Mouse (Mus musculus): Measurements from ENCODE around the gene Syt2. TPM values are rescaled to one million over a fixed set of nuclear protein-coding genes. Genes with fewer than 3 reads are reported as not detected.

Gene Syt2
- polyA plus RNA-seq, 1 experiment from 2014 or later = 0.14 TPM

GRCm38 (mm10) chr1:134763776-134764438, 117.4 kb downstream of the Syt2 start:
- H3K4me2 ChIP-seq (replicated peaks; ENCODE audit: low read depth, low read length) = no peak overlapping the region

DNA sequence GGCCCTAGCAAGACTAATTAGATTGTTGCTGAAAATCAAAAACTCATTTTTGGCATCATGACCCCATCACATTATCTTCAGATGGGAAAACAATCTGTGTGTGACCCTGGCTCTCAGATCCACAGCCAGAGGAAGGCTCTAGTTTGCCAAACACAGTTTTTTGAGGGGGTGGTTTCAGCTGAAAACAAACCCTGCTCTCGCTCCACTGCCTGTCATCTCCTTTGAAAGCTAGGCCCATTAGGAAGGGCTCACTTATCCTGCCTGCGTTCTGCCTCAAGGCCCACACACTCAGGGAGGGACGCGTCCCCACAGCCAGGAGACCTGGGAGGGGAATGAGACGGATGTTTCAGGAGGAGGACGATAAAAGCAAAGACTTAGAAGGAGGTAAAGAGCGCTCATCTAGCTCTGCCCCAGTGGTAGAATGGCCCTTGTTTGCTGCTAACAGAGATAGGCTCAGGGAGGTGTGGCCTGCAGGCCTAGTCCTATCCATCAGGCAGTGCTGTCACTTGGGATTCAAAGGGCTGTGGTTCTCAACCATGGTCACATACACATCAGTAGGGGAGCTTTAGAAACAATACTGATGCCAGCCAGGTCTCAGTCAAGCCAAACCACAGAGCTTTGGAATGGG, 118.5 kb downstream of the Syt2 start:
- TF ChIP-seq EP300 (IDR thresholded peaks at IDR 0.05) (no peak), CTCF (IDR thresholded peaks at IDR 0.05) (no peak)
- H3K27me3 ChIP-seq (replicated peaks; ENCODE audit: insufficient read depth, low read length) = no peaks in the 10 kb centered on the region
- DNase-seq (ENCODE audit: low spot score) (no peak), ATAC-seq (no peak)
- 49% methylated on average over 7 of the region's 7 CpGs for WGBS
- no peak overlapping the region for H3K9ac ChIP-seq (replicated peaks; ENCODE audit: low read depth)
- H3K4me3 ChIP-seq (ENCODE audit: low read depth, low read length) = no peak overlapping the region
- H3K4me1 ChIP-seq (ENCODE audit: insufficient read depth, low read depth, low read length) = no peaks in the 10 kb centered on the region
- H3K36me3 ChIP-seq (ENCODE audit: insufficient read depth, low read length) = 0 out of 2 replicates have a peak, but pooled peaks cover 4% of the 10 kb centered on the region
- no peak overlapping the region for H3K4me2 ChIP-seq (replicated peaks; ENCODE audit: low read depth, low read length)
- no peaks in the 10 kb centered on the region for H3K9me3 ChIP-seq (ENCODE audit: low read length)
- H3K27ac ChIP-seq (ENCODE audit: low read length) = no peak overlapping the region

More at GRCm38 (mm10) chr1:134763776-134764438, 117.4 kb downstream of the Syt2 start:
- DNase-seq (ENCODE audit: low spot score) (no peak), ATAC-seq (no peak)
- no peak overlapping the region for H3K9ac ChIP-seq (replicated peaks; ENCODE audit: low read depth)
- H3K4me1 ChIP-seq (ENCODE audit: insufficient read depth, low read depth, low read length) = no peaks in the 10 kb centered on the region
- H3K36me3 ChIP-seq (ENCODE audit: insufficient read depth, low read length) = peaks cover 4% of the 10 kb centered on the region; the same call in 1 of the 2 replicates
- 54% methylated on average over 11 of the region's 11 CpGs for WGBS
- no peaks in the 10 kb centered on the region for H3K9me3 ChIP-seq (ENCODE audit: low read length)
- H3K4me3 ChIP-seq (ENCODE audit: low read depth, low read length) = no peak overlapping the region
- H3K27ac ChIP-seq (ENCODE audit: low read length) = no peak overlapping the region
- no peak for TF ChIP-seq EP300 (IDR thresholded peaks at IDR 0.05)
- TF ChIP-seq CTCF (IDR thresholded peaks at IDR 0.05) = no peak
- H3K27me3 ChIP-seq (replicated peaks; ENCODE audit: insufficient read depth, low read length) = no peaks in the 10 kb centered on the region

- H3K36me3 ChIP-seq (ENCODE audit: insufficient read depth, low read length) = 0 out of 2 replicates have a peak, but pooled peaks cover 4% of the 10 kb centered on the region
- H3K9ac ChIP-seq (replicated peaks; ENCODE audit: low read depth) = no peak overlapping the region
- ATAC-seq (no peak), DNase-seq (ENCODE audit: low spot score) (no peak)
- no peak for TF ChIP-seq EP300 (IDR thresholded peaks at IDR 0.05)
- TF ChIP-seq CTCF (IDR thresholded peaks at IDR 0.05) = no peak
- no peaks in the 10 kb centered on the region for H3K9me3 ChIP-seq (ENCODE audit: low read length)
- H3K27me3 ChIP-seq (replicated peaks; ENCODE audit: insufficient read depth, low read length) = no peaks in the 10 kb centered on the region
- 66% methylated on average over 4 of the region's 4 CpGs for WGBS
- H3K4me3 ChIP-seq (ENCODE audit: low read depth, low read length) = no peak overlapping the region
- no peak overlapping the region for H3K27ac ChIP-seq (ENCODE audit: low read length)
- no peak overlapping the region for H3K4me2 ChIP-seq (replicated peaks; ENCODE audit: low read depth, low read length)
- H3K4me1 ChIP-seq (ENCODE audit: insufficient read depth, low read depth, low read length) = peaks cover 1% of the 10 kb centered on the region; the same call in 1 of the 2 replicates
Measured at GRCm38 (mm10) chr1:134766448-134766847, 120.0 kb downstream of the Syt2 start.

DNA sequence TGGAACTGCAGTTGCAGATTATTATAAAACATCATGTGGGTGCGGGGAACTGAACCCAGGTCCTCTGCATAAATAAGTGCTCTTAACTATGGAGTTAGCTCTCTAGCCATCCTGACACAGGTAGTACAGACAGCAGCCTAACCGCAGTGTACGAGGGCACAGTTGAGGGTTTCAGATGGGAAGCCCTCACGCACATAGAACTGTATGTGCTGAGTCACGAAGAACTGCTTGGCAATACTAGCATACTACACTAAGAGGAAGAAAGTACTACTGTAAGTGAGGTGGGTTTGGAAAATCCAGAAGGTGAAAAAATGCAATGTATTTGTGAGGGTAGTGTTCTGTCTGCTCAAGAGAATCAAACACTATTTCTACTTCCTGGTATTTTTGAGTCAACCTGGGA, 123.8 kb downstream of the Syt2 start:
- no peaks in the 10 kb centered on the region for H3K27me3 ChIP-seq (replicated peaks; ENCODE audit: insufficient read depth, low read length)
- ATAC-seq = no peak
- peaks cover 15% of the 10 kb centered on the region for H3K4me1 ChIP-seq (ENCODE audit: insufficient read depth, low read depth, low read length)
- no peak overlapping the region for H3K9ac ChIP-seq (replicated peaks; ENCODE audit: low read depth)
- no peak overlapping the region for H3K27ac ChIP-seq (ENCODE audit: low read length)
- H3K9me3 ChIP-seq (ENCODE audit: low read length) = no peaks in the 10 kb centered on the region
- H3K4me3 ChIP-seq (ENCODE audit: low read depth, low read length) = no peak overlapping the region
- WGBS = 81% methylated on average over 5 of the region's 5 CpGs
- no peak overlapping the region for H3K4me2 ChIP-seq (replicated peaks; ENCODE audit: low read depth, low read length)
- TF ChIP-seq CTCF (IDR thresholded peaks at IDR 0.05) (no peak), EP300 (IDR thresholded peaks at IDR 0.05) (no peak)
- H3K36me3 ChIP-seq (ENCODE audit: insufficient read depth, low read length) = 0 out of 2 replicates have a peak, but pooled peaks cover 4% of the 10 kb centered on the region
- DNase-seq (ENCODE audit: low spot score) = no peak

DNA sequence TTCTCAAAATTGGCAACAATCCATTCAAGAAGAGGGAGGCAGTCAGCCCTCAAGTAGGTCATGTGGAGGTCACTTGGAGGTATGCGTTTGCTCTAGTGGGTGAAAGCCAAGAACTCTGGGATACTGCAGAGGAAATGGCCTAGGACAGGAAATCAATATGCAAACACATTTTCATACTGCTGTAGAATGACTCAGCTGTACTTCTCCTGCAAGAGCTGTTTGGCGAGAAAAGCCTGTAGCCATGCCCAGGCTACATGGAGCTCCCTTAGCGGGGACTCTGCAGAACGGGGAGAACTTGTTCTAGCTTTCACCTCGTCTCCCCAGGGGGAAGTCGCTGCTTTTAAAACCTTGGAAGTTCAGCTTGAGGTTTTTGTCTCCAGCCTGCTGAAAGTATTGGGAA, 124.9 kb downstream of the Syt2 start:
- H3K36me3 ChIP-seq (ENCODE audit: insufficient read depth, low read length) = no peaks in the 10 kb centered on the region
- WGBS = 11% methylated on average over 6 of the region's 6 CpGs
- H3K9me3 ChIP-seq (ENCODE audit: low read length) = no peaks in the 10 kb centered on the region
- DNase-seq (ENCODE audit: low spot score) (peak; percentile 94), ATAC-seq (peak; percentile 89)
- peaks cover 15% of the 10 kb centered on the region for H3K4me1 ChIP-seq (ENCODE audit: insufficient read depth, low read depth, low read length)
- no peak overlapping the region for H3K4me2 ChIP-seq (replicated peaks; ENCODE audit: low read depth, low read length)
- TF ChIP-seq EP300 (IDR thresholded peaks at IDR 0.05) = peak; percentile 92
- no peak for TF ChIP-seq CTCF (IDR thresholded peaks at IDR 0.05)
- no peak overlapping the region for H3K4me3 ChIP-seq (ENCODE audit: low read depth, low read length)
- no peak overlapping the region for H3K9ac ChIP-seq (replicated peaks; ENCODE audit: low read depth)
- H3K27ac ChIP-seq (ENCODE audit: low read length) = peak overlapping the region; percentile 80
- no peaks in the 10 kb centered on the region for H3K27me3 ChIP-seq (replicated peaks; ENCODE audit: insufficient read depth, low read length)

- Histone ChIP-seq H3K9me3 (ENCODE audit: low read length) (no peaks in the 10 kb centered on the region), H3K27ac (ENCODE audit: low read length) (peak overlapping the region; percentile 80), H3K9ac (replicated peaks; ENCODE audit: low read depth) (no peak overlapping the region), H3K4me3 (ENCODE audit: low read depth, low read length) (no peak overlapping the region), H3K36me3 (ENCODE audit: insufficient read depth, low read length) (no peaks in the 10 kb centered on the region), H3K27me3 (replicated peaks; ENCODE audit: insufficient read depth, low read length) (no peaks in the 10 kb centered on the region), H3K4me1 (ENCODE audit: insufficient read depth, low read depth, low read length) (peaks cover 15% of the 10 kb centered on the region), H3K4me2 (replicated peaks; ENCODE audit: low read depth, low read length) (no peak overlapping the region)
- 75% methylated on average over 7 of the region's 7 CpGs for WGBS
- no peak for ATAC-seq
- TF ChIP-seq CTCF (IDR thresholded peaks at IDR 0.05) = no peak
- no peak for TF ChIP-seq EP300 (IDR thresholded peaks at IDR 0.05)
- DNase-seq (ENCODE audit: low spot score) = peak; percentile 49
Measured at GRCm38 (mm10) chr1:134771999-134772398, 125.5 kb downstream of the Syt2 start.

Measured in lung, postnatal 0 days (tissue).